Mouse (Mus musculus) erythroid progenitor cell, adult 5-6 weeks (primary cell): ENCODE measurements around the gene Prkd3. TPM values are rescaled to one million over a fixed set of nuclear protein-coding genes. Genes with fewer than 3 reads are reported as not detected.

Experiments used
- ATAC-seq: replicated peaks from 2 replicates; pipeline ENCODE4 v1.8.0; 2016; ENCODE audit warnings: moderate number of reproducible peaks, mild to moderate bottlenecking, moderate TSS enrichment, inconsistent platforms; ENCODE audit not compliant: poor library complexity, low FRiP score, severe bottlenecking
- total RNA-seq, 2 experiments: library from RNA; stranded (forward) in 1 of 2; stranded (reverse) in 1 of 2; fragments of 150-400 nt in 1 of 2; fragments of 186-747, 209-891 nt in 1 of 2; gene quantifications; 2 replicates each; pipeline versions ENCODE4 v1.2.3 to v1.2.4; 2015 to 2017; ENCODE audit warnings: low replicate concordance in 2 of 2

The Prkd3 gene
- total RNA-seq, 2 experiments from 2014 or later: 6.7 to 9.6 TPM

DNA sequence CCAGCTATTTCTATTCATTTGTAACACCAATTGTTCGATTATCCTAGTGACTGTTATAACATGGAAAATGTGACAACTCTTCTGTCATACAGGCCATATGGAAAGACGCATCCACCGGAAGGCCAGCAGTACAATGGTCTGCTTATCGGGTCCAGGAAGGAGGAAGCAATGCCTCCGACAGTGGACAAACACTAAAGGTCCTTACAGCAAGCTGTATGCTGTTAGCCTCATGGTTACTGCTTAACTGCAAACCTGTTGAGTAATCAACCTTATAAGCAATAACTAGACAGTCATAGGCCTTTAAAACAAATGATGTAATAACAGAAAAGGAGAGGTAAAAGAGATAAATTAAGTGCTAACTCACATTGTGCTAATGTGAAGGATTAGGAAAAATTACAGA is 69.4 kb downstream of the Prkd3 start:
- ATAC-seq: no peak

DNA sequence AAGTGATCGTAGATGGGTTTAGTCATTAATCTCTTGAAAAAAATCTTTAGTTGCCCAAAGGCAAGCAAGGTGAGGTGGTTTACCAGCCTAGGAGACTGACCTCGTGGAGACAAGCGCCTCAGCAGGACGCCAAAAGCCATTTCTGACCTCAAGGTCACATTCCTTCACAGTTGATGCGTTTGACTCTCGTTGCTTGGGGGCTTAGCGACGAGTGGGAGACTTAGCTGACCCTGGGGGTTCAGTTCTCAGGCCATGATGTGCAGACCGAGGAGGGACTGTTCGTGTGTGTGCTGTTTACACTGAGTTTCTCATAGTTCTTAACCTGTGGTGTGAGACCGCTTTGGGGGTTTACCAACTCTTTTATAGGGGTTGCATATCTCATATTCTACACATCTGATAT is 78.0 kb downstream of the Prkd3 start:
- no peak for ATAC-seq

DNA sequence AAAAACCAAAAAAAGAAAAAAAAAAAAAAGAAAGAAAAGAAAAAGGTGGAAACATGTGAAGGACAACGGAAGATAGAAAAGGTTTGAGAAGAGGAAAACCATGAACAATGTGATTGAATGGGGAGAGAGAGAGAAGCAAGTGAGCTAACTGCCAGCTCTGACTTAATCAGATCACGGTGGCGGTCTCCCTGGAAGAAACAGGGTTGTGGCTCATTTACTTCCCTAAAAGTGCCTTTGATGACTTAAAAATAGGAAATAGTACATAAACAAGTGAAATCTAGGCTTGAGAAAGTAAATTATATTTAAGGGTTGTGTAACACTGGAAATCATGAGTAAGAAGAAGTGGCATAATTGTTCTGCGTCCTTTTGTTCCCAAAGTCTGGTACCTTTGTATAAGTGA is 81.7 kb downstream of the Prkd3 start:
- ATAC-seq: no peak

DNA sequence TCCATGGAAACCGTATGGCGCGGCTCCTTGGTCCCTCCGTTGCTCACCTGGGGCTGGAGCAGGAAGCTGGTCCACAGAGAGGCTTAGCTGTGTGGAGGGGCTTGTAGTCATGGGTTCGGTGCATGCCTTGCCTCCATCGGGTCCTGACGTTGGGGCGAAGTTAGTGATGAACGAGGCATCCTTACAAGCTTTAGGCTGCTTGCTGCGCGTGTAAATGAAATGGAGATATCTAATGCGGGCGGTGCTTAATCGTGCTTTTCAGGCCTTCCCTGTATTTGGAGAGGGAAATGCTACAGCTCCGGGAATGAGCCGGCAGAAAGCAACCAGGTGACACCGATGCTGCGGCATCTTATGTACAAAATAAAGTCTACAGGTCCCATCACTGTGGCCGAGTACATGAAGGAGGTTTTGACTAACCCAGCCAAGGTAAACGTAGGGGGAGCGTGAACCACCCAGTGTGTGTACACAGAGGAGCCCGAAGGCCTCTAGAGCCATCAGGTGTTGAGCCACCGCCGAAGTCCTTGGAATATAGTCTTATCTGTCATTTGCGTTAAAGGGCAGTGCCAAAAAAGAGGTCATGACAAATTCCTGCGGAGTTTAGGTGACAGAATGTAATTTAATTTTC is 83.3 kb downstream of the Prkd3 start:
- peak; percentile 72 for ATAC-seq

DNA sequence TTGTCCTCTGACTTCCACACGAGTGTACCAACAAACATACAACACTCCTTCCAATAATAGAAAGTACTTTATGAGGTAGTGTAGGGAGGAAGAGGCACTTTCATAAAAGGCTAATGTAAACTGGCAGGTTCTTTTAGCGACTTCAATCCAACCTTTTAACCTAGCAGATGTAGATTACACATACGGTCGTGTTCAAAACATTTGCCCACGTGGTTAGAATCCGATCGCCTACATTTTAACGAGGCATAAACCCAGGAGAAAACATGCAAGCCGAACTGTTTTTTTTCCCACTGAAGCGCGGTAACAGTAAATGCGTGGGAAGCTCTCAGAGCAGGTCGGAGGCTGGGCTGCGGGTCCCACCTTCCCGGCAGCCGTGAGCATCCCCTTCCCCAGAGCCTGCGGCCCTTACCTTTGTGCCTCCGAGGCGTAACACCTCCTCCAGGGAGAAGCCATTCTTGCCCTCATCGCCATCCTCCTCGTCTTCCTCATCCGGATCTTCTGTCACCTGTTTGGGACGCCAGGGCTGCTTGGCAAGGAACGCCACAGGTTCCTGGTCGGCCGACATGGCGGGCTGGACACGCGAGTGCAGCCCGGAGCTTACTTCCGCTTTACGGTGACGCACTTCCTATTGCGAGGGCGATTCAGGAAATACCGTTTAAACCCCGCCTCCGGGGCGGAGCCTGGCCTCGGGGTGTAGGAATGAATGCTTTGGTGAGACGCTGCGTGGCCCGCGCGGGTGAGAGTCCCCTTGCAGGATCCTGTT is 84.0 kb downstream of the Prkd3 start, which contains the start of the genes Cebpz and Ndufaf7:
Gene Cebpz, minus strand, starts transcription at position 601 of the 763 bp plus-strand sequence.
Gene Ndufaf7, plus strand, starts transcription at position 671 of the 763 bp plus-strand sequence.
- peak; percentile 99 for ATAC-seq

DNA sequence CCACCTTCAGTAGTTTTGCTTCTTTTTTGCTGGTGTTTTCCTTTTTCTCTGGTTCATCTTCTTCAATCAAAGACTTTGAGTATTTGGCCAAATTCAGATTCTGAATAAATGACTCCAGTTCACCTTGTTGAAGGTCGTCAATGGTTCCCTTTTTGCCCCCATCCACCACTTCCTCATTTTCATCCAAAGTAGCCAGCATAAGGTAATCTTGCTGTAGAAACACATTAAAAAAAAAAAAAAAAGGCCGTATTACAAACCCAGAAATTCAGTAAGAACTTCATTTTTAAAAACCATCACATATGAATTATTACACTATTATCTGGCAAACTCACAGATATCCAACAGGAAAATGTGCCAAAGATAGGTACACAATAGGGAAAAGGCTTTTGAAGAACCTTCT is 84.8 kb downstream of the Prkd3 start:
- ATAC-seq: no peak

DNA sequence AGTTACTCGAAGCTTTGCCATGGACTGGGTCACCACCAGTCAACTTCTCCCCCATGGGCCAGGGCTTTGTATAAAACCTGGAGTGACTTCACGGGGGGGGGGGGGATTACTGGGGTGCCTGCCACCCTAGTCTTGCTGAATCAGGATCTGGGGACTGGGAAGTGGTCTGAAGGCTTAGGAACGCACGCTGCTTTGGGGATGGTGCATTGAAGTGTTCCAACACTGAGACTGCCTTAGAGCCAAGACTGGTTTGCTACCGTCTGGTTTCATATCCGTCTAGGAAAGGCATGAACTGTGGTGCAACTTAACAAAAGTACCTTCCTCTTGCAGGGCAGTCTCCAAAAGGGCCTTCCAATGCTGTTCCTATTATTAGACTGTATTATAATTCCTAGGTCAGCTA is 102.9 kb downstream of the Prkd3 start:
- no peak for ATAC-seq

DNA sequence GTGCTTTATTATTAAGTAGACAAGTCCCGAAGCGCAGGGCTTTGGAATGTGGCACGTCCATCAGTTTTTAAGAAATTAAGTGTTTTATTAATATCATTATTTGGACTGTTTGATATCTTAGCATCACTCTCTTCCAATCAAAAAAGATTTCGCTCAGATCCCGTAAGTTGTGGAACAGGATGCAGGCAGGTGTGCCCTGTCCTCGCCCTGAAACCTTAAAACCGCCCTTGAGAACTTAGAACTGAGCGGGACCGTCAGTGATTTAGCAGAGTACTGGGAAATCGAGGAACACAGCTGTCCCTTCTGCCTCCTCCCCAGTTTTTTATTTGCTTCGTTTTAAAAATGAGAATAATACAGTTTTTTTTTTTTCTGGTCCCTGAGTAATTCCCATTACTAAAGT is 103.7 kb downstream of the Prkd3 start:
- ATAC-seq: no peak

DNA sequence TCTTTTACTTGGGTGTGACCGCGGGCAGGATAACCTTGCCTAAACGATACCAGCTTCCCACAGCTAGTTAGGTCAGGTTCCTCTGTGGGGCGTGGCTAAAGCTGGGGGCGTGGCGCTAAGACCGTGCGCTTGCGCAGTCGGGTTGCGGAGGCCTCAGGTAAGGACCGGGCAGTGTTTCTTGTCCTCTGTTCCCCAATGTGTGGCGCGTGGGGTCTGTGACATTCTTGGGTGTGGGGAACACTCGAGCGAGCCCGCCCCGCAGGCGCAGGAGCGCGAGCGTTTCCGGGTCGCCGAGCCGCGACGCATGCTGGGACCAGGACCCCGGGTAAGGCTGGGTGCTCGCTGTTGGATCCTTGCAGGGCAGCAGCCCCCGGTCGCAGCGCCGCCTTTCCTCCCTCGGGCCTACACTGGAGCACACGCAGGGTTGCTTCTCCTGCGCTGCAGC is 104.2 kb downstream of the Prkd3 start, which contains the start of gene Cebpzos:
Gene Cebpzos, plus strand, starts transcription at position 132 of the 445 bp plus-strand sequence.
- ATAC-seq: peak; percentile 92

DNA sequence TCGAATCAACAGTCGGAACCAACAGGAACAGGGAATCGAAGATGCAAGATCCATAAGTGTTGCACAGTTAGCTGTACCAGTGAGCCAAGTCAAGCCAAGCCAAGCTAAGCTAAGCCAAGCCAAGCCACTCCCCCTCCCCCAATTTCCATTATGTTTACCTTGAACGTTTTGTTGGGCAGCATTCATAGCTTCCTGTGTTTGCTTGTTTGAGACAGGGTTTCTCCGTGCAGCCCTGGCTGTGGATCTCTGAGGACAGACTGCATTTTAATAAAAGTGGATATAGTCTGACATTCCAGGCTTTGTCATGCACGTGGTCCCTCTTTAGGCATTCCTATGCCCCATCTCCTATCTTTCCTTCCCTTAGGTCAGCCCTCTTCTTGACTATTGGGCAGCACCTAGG is 104.8 kb downstream of the Prkd3 start:
- peak; percentile 4; the same call in 1 of the 2 replicates for ATAC-seq

DNA sequence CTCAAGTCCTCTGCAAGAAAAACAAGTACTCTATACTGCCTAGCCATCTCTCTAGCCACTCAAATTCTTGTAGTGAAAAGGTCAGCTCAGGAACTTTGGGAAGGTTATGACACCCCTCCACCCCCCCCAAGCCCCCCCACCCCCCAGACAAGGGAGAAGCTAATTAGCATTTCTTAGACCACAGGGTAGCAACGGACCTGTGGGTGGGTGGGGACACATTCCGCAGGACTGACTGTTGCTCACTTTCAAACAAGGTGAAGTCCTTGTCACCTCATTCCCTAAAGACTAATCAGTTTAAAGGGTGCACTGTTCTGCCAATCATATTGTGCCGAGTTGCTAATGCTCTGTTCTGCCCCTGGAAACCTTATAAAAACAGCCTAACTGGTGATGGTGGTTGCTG is 106.7 kb downstream of the Prkd3 start:
- ATAC-seq: no peak

DNA sequence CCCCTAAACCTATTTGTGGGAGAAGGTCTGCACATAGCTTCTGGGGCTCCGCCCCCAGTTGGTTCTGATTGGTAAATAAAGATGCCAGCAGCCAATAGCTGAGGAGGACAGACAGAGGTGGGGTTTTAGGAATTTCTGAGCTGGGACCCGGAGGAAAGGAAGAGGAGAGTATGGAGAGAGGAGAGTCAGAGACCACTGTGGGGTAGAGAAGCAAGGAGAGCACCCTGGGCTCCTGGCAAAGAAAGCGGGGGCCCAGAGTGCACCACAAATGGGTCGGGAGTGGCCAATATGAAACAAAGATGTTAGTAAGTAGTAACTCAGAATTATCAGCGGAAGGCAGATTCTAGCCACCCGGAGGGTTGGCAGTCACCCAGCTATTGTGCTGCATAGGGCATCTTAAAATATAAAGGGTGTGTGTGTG is 107.7 kb downstream of the Prkd3 start:
- ATAC-seq: peak; percentile 6

DNA sequence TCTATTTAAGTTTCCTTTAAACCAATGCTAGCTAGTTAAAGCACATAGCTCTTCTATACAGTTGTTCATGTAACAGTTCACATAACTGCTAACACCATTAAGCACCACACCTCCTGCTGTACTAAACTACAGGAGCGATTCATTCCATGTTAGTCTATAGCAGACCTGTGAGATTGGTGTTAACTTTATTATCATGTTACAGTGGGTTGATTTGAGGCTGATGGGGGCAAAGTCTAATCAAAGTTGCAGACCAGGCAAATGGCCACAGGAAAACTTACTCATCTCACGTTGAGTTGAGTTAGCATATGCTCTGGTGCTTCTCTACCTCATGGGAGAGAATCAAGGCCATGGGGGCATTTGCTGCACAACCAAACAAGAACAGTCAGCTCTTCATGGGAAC is 111.2 kb downstream of the Prkd3 start:
- ATAC-seq: no peak

DNA sequence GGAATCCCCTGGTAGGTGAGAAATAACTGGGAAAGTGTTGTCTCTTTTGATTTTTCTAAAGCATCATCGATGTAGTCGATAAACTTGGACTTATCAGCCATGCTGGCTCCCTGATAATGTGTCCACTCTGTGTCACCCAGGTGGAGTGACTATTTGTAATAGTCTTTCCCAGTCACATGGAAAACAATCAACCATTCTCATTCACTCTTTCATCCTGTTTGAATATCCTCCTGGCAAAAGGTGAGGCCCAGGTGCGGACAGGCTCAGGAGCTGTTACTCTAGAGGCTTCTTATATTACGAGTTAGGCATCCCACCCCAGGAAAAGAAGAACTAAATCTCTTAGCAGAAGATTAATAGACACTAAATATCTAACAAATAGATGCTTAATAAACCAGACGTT is 113.7 kb downstream of the Prkd3 start, which contains the start of gene Sult6b1:
Gene Sult6b1, minus strand, starts transcription at position 101 of the 400 bp plus-strand sequence.
- ATAC-seq: no peak

DNA sequence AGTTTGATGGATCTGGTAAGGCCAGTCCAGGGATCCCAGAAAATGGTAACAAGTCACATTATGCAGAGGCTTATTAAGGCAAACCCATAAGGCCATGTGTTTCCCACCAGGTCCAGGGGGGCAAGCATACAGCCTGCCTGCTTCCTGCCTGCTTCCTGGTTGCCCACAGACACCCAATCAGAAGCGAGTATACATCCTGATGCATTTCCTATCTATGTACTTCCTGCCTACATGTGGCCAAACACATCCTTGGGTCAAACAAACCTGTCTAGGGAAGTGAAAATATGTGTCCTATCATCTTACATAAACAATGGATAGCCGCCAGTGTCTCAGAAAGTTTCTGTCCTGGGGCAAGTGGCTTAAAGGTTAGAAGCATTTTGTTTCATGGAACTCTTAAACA is 117.5 kb downstream of the Prkd3 start:
- ATAC-seq: no peak

Other genes with a start within 250 kb of the Prkd3 start
- gene Heatr5b, start 185.5 kb downstream of the Prkd3 start, total RNA-seq (2015; ENCODE audit: low replicate concordance): 6.5 and 8.4 TPM in 2 replicates
- gene Heatr5b, start 185.5 kb downstream of the Prkd3 start, total RNA-seq (2017; ENCODE audit: low replicate concordance): 3.3 and 5.4 TPM in 2 replicates
- 13.0 and 21.6 TPM in 2 replicates for gene Gpatch11, start 185.2 kb downstream of the Prkd3 start, total RNA-seq (2015; ENCODE audit: low replicate concordance)
- 7.7 and 11.2 TPM in 2 replicates for gene Gpatch11, start 185.2 kb downstream of the Prkd3 start, total RNA-seq (2017; ENCODE audit: low replicate concordance)
- gene Eif2ak2, start 138.2 kb downstream of the Prkd3 start, total RNA-seq (2015; ENCODE audit: low replicate concordance): 40.7 and 42.2 TPM in 2 replicates
- gene Eif2ak2, start 138.2 kb downstream of the Prkd3 start, total RNA-seq (2017; ENCODE audit: low replicate concordance): 56.8 and 76.1 TPM in 2 replicates
- not detected in 2 replicates for gene Sult6b1, start 113.8 kb downstream of the Prkd3 start, total RNA-seq (2015; ENCODE audit: low replicate concordance)
- gene Sult6b1, start 113.8 kb downstream of the Prkd3 start, total RNA-seq (2017; ENCODE audit: low replicate concordance): 0.64 TPM in 1 of 2 replicates, not detected in the other
- gene Cebpzos, start 104.3 kb downstream of the Prkd3 start, total RNA-seq (2015; ENCODE audit: low replicate concordance): 2.9 TPM in 1 of 2 replicates, not detected in the other
- 3.6 and 21.6 TPM in 2 replicates for gene Cebpzos, start 104.3 kb downstream of the Prkd3 start, total RNA-seq (2017; ENCODE audit: low replicate concordance)
- gene Cebpz, start 83.8 kb downstream of the Prkd3 start, total RNA-seq (2015; ENCODE audit: low replicate concordance): 11.3 and 15.5 TPM in 2 replicates
- 8.7 and 20.0 TPM in 2 replicates for gene Cebpz, start 83.8 kb downstream of the Prkd3 start, total RNA-seq (2017; ENCODE audit: low replicate concordance)
- gene Ndufaf7, start 83.7 kb downstream of the Prkd3 start, total RNA-seq (2015; ENCODE audit: low replicate concordance): 9.2 and 24.5 TPM in 2 replicates
- gene Ndufaf7, start 83.7 kb downstream of the Prkd3 start, total RNA-seq (2017; ENCODE audit: low replicate concordance): 6.8 and 11.7 TPM in 2 replicates
- 1.8 TPM in 1 of 2 replicates, not detected in the other for gene Qpct, start 31.1 kb upstream of the Prkd3 start, total RNA-seq (2015; ENCODE audit: low replicate concordance)
- 0.77 TPM in 1 of 2 replicates, not detected in the other for gene Qpct, start 31.1 kb upstream of the Prkd3 start, total RNA-seq (2017; ENCODE audit: low replicate concordance)